Mouse (Mus musculus): Measurements from ENCODE around the gene Pigl.

Pigl gene

DNA sequence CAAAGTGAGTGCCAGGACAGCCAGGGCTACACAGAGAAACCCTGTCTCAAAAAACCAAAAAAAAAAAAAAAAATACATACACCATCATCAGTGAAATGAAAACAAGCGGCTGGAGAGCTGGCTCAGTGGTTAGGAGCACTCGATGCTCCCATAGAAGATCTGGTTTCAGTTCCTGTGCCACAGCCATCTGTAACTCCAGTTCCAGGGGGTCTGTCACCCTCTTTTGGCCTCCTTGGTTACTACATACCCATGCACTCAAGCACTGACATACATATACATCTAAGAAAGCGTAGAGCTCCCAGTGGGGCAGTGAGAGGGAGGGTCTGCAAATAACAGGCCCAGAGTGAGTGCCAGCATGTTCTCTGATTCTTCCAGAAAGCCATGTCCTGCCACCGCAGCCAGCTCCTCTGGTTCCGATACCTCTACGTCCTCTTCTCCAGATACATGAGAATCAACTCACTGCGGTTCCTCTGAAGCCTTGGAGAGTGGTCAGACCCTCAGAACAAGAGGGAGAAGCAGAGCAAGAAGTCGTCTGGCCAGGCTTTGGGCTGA, 54.3 kb downstream of the Pigl start:
- DNase-seq (ENCODE audit: low read depth in 2 of 2, low spot score in 2 of 2), result no peak

DNA sequence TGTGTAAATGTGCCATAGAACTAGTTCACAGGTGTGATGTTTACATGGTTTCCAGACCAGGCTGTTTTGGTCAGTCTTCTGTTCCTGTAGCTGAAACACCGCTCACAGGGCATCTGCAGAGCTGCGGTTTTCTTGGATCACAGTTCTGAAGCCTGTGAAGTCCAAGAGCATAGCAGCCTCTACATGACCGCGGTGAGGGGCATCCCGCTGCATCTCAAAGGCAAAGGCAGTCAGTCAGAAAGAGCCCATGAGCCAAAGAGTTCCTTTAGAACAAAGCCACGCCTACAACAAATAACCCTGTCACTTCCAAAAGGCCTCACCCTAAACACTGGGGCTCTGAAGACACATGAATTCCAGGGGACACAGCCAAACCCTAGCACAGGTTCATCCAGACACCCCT, 55.1 kb downstream of the Pigl start:
- DNase-seq (ENCODE audit: low read depth in 2 of 2, low spot score in 2 of 2), result no peak

- DNase-seq (ENCODE audit: low read depth in 2 of 2, low spot score in 2 of 2), result no peak
Observed at GRCm38 (mm10) chr11:62518991-62519390, 60.7 kb downstream of the Pigl start.

GRCm38 (mm10) chr11:62522283-62522682, 64.0 kb downstream of the Pigl start:
- DNase-seq (ENCODE audit: low read depth in 2 of 2, low spot score in 2 of 2), result no peak

GRCm38 (mm10) chr11:62537089-62537488, 78.8 kb downstream of the Pigl start:
- DNase-seq (ENCODE audit: low read depth in 2 of 2, low spot score in 2 of 2), result no peak

- no peak for DNase-seq (ENCODE audit: low read depth in 2 of 2, low spot score in 2 of 2)
Observed at GRCm38 (mm10) chr11:62537590-62537989, 79.3 kb downstream of the Pigl start.

- DNase-seq (ENCODE audit: low read depth in 2 of 2, low spot score in 2 of 2), result peak; percentile 30 to 32
Observed at GRCm38 (mm10) chr11:62538321-62539088, 80.2 kb downstream of the Pigl start.

DNA sequence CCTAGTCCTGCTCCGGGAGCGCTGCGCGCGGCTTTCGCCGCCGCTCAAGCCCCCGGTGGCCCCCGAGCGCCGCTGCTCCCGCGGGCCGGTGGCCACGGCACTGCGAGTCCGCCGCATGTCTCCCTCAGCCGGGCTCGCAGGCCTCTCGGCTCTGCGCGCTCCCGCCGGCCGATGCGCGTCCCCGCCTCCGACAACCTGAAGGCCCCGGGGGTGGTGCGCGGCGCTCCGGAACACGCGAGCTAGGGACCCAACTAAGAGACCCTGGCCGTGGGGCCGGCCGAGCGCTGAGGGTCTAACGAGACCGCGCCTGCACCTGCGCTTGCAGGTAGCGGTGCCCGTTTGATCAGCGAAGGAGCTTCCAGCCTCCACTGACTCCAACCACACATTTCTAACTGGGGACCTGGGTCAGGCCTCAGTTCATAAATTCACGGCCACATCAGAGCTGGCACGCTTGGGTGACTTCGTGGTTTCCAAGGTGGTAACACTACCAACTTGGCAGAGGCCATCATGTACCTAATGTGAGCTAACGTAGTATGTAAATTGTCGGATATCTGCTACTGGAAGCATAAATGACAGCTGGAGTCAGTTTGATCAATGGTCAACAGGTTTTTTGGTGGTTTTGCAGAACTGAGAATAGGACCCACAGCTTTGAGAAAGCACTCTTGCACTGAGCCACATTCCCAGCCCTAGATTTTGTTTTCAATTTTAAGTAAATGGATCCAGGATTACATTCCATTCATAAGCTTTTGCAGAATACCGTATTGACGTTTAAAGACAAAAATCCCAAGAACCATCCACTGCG, 81.0 kb downstream of the Pigl start, which contains the start of gene Cenpv:
TSS of gene Cenpv (minus strand) at position 173 of the 802 bp plus-strand sequence.
- peak; percentile 39 to 51 for DNase-seq (ENCODE audit: low read depth in 2 of 2, low spot score in 2 of 2)

GRCm38 (mm10) chr11:62540167-62540566, 81.9 kb downstream of the Pigl start:
- DNase-seq (ENCODE audit: low read depth in 2 of 2, low spot score in 2 of 2), result no peak

GRCm38 (mm10) chr11:62540969-62541368, 82.7 kb downstream of the Pigl start:
- DNase-seq (ENCODE audit: low read depth in 2 of 2, low spot score in 2 of 2), result no peak

DNA sequence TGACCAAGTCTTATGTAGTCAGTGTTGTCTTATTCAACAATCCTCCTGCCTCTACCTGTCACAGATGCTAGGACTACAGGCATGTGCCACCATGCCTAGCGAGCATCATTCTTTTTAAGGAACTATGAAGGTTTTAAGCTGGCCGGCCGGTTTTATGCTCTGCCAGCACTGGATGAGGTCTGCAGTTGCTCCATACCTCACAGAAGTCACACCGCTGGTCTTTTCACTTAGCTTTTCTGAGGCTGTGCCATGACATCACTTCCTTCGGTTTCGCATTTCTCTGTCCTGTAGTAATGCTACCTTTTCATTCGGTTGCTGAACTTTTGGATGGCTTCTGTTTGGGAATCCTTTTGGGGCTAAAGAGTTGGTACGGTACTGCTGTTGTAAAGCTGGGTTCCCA, 83.3 kb downstream of the Pigl start:
- no peak for DNase-seq (ENCODE audit: low read depth in 2 of 2, low spot score in 2 of 2)

GRCm38 (mm10) chr11:62543991-62544390, 85.7 kb downstream of the Pigl start:
- no peak for DNase-seq (ENCODE audit: low read depth in 2 of 2, low spot score in 2 of 2)

DNA sequence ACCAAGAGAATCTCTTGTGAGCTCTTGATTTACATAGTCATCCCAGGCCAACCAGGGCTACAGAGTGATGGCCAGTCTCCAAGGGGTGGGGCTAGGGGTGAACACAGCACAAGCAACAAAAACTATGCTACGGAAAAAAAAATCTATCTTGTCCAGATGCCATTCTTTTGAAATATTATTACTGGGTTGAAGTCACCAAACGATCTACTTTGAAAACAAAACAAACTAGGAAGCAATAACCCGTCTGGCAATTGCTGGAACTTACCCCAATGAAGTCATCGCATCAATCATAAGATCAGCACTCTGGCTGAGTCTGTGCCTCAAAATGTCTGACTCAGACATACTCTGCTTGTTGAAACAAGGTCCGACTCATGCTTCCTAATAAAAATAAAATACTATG, 91.5 kb downstream of the Pigl start:
- DNase-seq (ENCODE audit: low read depth in 2 of 2, low spot score in 2 of 2), result peak in 1 of 2 experiments; percentile 23

DNA sequence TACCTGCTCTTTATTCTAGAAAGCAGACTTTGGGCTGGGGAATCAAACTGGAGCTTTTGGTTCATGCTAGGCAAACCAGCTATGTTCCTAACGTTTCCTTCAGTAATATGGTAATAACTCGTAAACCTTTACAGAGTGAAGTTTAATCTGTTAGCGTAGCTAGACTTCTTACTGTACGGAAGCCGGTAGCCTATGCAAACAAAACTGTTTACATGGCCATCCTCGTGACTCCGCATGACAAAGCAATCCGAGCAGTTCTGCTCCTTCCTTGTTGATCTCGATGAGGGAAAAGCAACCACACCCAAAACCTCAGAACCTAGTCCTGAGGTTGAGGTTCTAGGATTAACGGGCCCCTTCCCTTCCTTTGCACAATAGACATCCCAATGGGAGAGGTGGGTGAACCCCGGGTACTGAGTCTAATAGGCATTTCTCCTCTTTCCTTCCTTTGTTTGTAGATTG, 92.0 kb downstream of the Pigl start:
- DNase-seq (ENCODE audit: low read depth in 2 of 2, low spot score in 2 of 2), result peak; percentile 37 to 41

GRCm38 (mm10) chr11:62550727-62551225, 92.5 kb downstream of the Pigl start, which contains the start of gene Ubb:
Gene Ubb, plus strand, starts transcription at chr11:62551171.
- peak; percentile 97 to 98 for DNase-seq (ENCODE audit: low read depth in 2 of 2, low spot score in 2 of 2)

DNA sequence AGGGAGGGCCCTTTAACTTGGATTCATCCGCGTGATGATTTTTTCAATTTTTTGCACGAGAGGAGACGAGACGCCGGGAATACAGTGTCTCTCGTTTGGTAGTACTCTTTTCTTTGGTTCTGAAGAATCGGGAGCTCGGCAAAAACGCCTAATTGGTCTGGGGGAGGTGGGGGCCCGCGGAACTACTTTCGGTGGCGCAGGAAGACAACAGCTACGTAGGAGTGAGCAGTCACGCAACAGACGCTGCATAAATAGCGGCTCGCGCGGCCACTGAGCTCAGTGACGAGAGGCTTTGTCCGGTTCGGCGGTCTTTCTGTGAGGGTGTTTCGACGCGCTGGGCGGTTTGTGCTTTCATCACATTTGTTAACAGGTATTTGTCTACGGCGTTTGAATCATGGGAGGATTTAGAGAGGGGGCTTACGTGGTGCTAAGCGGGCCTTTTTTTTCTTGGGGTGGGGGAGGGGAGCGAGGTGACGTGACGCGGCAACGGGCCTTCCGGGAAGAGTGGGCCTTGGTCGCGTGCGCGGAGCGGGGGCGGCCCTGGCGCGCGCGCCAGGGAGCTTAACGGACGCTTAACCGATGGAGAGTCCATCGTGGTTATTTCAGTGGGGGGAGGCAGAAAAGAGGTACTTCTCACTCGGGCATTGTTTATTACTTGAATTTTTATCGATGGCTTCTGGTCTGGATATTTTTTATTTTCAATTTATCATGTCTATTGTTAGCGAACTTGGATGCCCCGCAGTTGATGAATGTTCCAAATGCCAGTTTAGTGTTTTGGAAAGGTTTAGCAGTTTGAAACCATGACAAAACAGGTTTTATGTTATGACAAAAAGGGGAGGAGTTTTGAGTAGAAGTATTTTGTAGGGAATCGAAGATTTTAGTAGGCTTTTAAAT, 93.2 kb downstream of the Pigl start:
- DNase-seq (ENCODE audit: low read depth in 2 of 2, low spot score in 2 of 2), result peak; percentile 87 to 91

DNA sequence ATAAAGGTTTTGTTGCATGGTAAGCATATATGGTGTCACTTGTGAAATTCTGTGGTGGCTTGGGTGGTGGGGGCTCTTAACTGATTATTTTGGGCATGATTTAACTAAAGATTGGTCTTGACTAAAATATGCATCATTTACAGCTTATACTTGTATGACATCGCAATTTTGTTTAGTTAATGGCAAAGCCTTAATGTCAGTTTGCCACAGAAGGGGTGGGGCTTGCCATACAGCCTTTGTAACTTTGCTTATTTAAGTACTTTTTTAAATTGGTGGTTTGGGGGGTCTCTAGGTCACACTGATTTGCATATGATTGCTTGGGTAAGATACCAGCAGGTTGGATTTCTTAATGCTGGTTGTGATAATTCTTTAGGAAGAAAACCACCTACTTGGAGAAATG, 94.9 kb downstream of the Pigl start:
- no peak for DNase-seq (ENCODE audit: low read depth in 2 of 2, low spot score in 2 of 2)

GRCm38 (mm10) chr11:62553633-62554032, 95.4 kb downstream of the Pigl start:
- no peak for DNase-seq (ENCODE audit: low read depth in 2 of 2, low spot score in 2 of 2)

- no peak for DNase-seq (ENCODE audit: low read depth in 2 of 2, low spot score in 2 of 2)
Observed at GRCm38 (mm10) chr11:62554163-62554855, 96.0 kb downstream of the Pigl start.

DNA sequence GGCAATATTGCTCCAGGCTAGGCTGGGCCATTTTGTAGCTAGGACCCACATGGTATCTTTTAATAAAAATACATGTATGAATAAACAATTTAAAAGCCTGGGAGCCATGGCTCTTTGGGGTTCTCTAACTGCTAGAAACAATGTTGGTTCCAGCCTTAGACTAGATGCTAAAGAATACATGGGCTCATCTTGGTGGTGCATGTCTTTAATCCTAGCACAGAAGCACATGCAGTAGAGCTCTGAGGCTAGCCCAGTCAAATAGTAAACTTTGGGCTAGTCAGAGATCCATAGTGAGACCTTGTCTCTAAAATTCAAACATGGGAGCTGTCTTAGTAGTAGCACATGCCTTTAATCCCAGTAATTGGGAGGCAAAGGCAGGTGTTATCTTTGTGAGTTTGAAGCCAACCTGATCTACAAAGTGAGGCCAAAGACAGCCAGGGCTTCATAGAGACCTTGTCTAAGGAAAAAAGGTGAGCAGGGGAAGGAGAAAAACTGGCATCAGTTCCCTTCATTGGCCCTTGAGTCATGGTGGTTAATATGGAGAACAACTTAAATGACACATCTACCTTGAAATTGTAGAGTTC, 96.8 kb downstream of the Pigl start:
- DNase-seq (ENCODE audit: low read depth in 2 of 2, low spot score in 2 of 2), result no peak
